Mouse (Mus musculus) T-cell, adult 2 months (primary cell): Measurements from ENCODE around the gene Rprd2.
"Not testable (repeated sequence)": the region's sequence is repeated elsewhere in the genome, so short reads cannot be mapped to it uniquely, and the experiment has no call there.

ENCODE experiments used
- DNase-seq: peaks from one replicate; pipeline ENCODE4 v3.0.0; 2022; ENCODE audit warnings: low spot score

The Rprd2 gene

GRCm38 (mm10) chr3:95818571-95819288 lies at the start of gene Rprd2:
TSS of gene Rprd2 (minus strand) at chr3:95818863.
- DNase-seq: peak; percentile 81

- DNase-seq: no peak
Measured at GRCm38 (mm10) chr3:95867408-95867807, 48.7 kb upstream of the Rprd2 start.

GRCm38 (mm10) chr3:95866071-95866470 lies 47.4 kb upstream of the Rprd2 start:
- DNase-seq: no peak

- DNase-seq: no peak
Measured at GRCm38 (mm10) chr3:95865571-95865970, 46.9 kb upstream of the Rprd2 start.

- DNase-seq: no peak
Measured at GRCm38 (mm10) chr3:95865050-95865449, 46.4 kb upstream of the Rprd2 start.

GRCm38 (mm10) chr3:95863578-95863977 lies 44.9 kb upstream of the Rprd2 start:
- DNase-seq: no peak

GRCm38 (mm10) chr3:95861796-95862195 lies 43.1 kb upstream of the Rprd2 start:
- peak; percentile 80 for DNase-seq

- DNase-seq: peak; percentile 39
Measured at GRCm38 (mm10) chr3:95861216-95861615, 42.6 kb upstream of the Rprd2 start.

GRCm38 (mm10) chr3:95860323-95860722 lies 41.7 kb upstream of the Rprd2 start:
- peak; percentile 17 for DNase-seq

GRCm38 (mm10) chr3:95858278-95858677 lies 39.6 kb upstream of the Rprd2 start:
- not testable (repeated sequence) for DNase-seq

GRCm38 (mm10) chr3:95857050-95857449 lies 38.4 kb upstream of the Rprd2 start:
- DNase-seq: not testable (repeated sequence)

GRCm38 (mm10) chr3:95856115-95856514 lies 37.5 kb upstream of the Rprd2 start:
- DNase-seq: no peak

- DNase-seq: peak; percentile 93
Measured at GRCm38 (mm10) chr3:95855502-95856089, 36.9 kb upstream of the Rprd2 start, which contains the start of gene Prpf3. TSS of gene Prpf3 (minus strand) at chr3:95855885.

- DNase-seq: no peak
Measured at GRCm38 (mm10) chr3:95851317-95851716, 32.7 kb upstream of the Rprd2 start.

GRCm38 (mm10) chr3:95850611-95851010 lies 31.9 kb upstream of the Rprd2 start:
- no peak for DNase-seq

- DNase-seq: peak; percentile 21
Measured at GRCm38 (mm10) chr3:95842503-95843214, 24.0 kb upstream of the Rprd2 start.

- no peak for DNase-seq
Measured at GRCm38 (mm10) chr3:95839250-95839649, 20.6 kb upstream of the Rprd2 start.

GRCm38 (mm10) chr3:95829053-95829452 lies 10.4 kb upstream of the Rprd2 start:
- no peak for DNase-seq

GRCm38 (mm10) chr3:95826275-95826674 lies 7.6 kb upstream of the Rprd2 start:
- no peak for DNase-seq

- DNase-seq: no peak
Measured at GRCm38 (mm10) chr3:95820046-95821010, 1.7 kb upstream of the Rprd2 start.

- DNase-seq: peak; percentile 100
Measured at GRCm38 (mm10) chr3:95819351-95819985, 805 bp upstream of the Rprd2 start.
